Mouse (Mus musculus) gonadal fat pad, adult 2 months (tissue): Measurements from ENCODE around the gene AC109138.7. TPM values are rescaled to one million over a fixed set of nuclear protein-coding genes. Genes with fewer than 3 reads are reported as not detected.

Experiments used
- DNase-seq: peaks from one replicate; pipeline ENCODE4 v3.0.0-alpha.2; 2012; ENCODE audit warnings: low read depth
- polyA plus RNA-seq: library from polyadenylated mRNA; depleted of rRNA; stranded (reverse); fragments of >200 nt; gene quantifications from 2 replicates; pipeline ENCODE4 v1.2.3, GENCODE M21; 2012

Gene AC109138.7
- polyA plus RNA-seq, 1 experiment, result not detected

GRCm38 (mm10) chr19:4192251-4192985 is 21.7 kb upstream of the AC109138.7 start:
- no peak for DNase-seq

GRCm38 (mm10) chr19:4193129-4193528 is 21.0 kb upstream of the AC109138.7 start:
- DNase-seq, result no peak

- no peak for DNase-seq
Observed at GRCm38 (mm10) chr19:4194021-4194724, 20.0 kb upstream of the AC109138.7 start.

GRCm38 (mm10) chr19:4194776-4195650 is 19.1 kb upstream of the AC109138.7 start:
- no peak for DNase-seq

GRCm38 (mm10) chr19:4196048-4196447 is 18.1 kb upstream of the AC109138.7 start:
- no peak for DNase-seq

- DNase-seq, result no peak
Observed at GRCm38 (mm10) chr19:4196548-4196947, 17.6 kb upstream of the AC109138.7 start.

GRCm38 (mm10) chr19:4197180-4197579 is 17.0 kb upstream of the AC109138.7 start:
- no peak for DNase-seq

- DNase-seq, result peak; percentile 60
Observed at GRCm38 (mm10) chr19:4201291-4201909, 12.8 kb upstream of the AC109138.7 start, which contains the start of gene Rad9a. Rad9a (minus strand) TSS chr19:4201662.

GRCm38 (mm10) chr19:4202149-4202548 is 12.0 kb upstream of the AC109138.7 start:
- no peak for DNase-seq

- no peak for DNase-seq
Observed at GRCm38 (mm10) chr19:4203148-4203547, 11.0 kb upstream of the AC109138.7 start.

GRCm38 (mm10) chr19:4203604-4204326 is 10.4 kb upstream of the AC109138.7 start:
- DNase-seq, result no peak

GRCm38 (mm10) chr19:4204889-4205288 is 9.3 kb upstream of the AC109138.7 start:
- no peak for DNase-seq

- DNase-seq, result no peak
Observed at GRCm38 (mm10) chr19:4206971-4207370, 7.2 kb upstream of the AC109138.7 start.

GRCm38 (mm10) chr19:4208563-4208962 is 5.6 kb upstream of the AC109138.7 start:
- no peak for DNase-seq

GRCm38 (mm10) chr19:4211891-4212588 is 2.1 kb upstream of the AC109138.7 start:
- no peak for DNase-seq

- DNase-seq, result no peak
Observed at GRCm38 (mm10) chr19:4213524-4213974, 608 bp upstream of the AC109138.7 start.

- DNase-seq, result no peak
Observed at GRCm38 (mm10) chr19:4214771-4215450, 754 bp downstream of the AC109138.7 start.

- DNase-seq, result no peak
Observed at GRCm38 (mm10) chr19:4215451-4215840, 1.3 kb downstream of the AC109138.7 start.

- DNase-seq, result no peak
Observed at GRCm38 (mm10) chr19:4216041-4216685, 2.0 kb downstream of the AC109138.7 start.
